Mouse (Mus musculus): ENCODE measurements around the gene Psd4.
A peak's percentile ranks its signal among the peaks of the same experiment; 100 is the strongest.

Psd4 gene

GRCm38 (mm10) chr2:24435699-24436098 is 68.3 kb downstream of the Psd4 start:
- no peak for DNase-seq (ENCODE audit: low read depth, low spot score)

DNA sequence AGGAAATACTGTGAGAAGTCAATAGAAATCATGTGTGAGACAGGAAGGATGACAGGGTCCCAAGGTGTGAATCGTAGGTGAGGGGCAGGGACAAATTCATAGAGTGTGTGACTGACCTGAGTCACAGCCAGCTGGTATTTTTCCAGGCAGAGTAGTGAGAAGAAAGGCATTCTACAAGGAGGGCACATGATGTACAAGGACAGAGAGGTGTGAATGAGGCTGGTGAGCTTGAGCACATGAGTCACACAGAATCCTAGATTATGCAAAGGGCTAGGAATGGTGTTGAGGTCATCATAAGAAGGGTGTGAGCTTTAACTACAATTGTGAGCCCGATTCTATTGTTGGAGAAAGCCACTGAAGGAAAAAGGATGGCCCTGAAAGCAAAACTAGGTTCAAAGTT is 72.7 kb downstream of the Psd4 start:
- DNase-seq (ENCODE audit: low read depth, low spot score) = no peak

DNA sequence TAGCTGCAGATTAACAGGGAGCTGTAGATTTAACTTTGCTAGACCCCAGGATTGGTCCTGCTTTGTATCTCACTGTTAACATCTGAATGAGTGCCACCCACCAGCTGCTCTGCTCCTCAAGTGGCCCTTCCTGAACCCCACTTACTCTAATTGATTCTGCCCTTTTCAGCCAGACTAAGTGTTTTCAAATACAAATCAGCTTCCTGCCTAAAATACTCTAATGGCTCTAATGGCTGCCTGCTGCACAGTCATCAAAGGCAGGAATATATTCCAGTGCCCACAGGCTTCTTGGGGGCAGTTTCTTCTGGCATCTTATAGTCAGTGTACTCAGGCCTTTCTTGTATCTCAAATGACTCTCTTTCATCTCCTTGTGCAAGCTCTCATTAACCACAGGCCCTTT is 74.5 kb downstream of the Psd4 start:
- no peak for DNase-seq (ENCODE audit: low read depth, low spot score)

DNA sequence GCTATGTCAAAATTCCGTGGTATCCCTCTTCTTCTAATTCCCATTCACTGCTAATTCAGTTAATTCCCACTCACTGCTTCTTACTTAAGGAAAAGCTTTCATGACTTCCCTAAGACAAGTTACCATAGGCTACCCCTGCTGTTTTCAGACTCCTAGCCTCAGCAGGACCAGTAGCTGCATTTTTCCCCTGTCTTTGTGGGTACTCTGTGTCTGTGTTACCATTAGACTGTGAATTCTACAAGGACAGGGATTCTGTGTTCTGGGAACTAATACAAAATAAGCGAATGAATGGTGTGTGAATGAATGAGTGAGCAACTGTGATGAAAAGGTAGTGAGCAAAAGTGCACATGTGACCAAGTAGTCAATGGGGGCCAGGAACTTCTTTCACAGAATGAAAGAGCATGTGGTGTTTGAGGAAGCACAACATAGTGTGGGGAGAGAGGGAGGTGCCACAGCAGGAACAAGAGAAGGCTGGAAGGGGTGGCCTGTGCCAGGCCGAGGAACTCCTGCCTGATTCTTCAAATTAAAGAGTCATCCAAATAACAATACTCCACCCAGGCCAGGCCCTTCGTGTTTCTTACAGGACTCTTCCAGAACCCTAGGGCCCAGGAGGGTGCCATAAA is 75.0 kb downstream of the Psd4 start:
- DNase-seq (ENCODE audit: low read depth, low spot score) = no peak

DNA sequence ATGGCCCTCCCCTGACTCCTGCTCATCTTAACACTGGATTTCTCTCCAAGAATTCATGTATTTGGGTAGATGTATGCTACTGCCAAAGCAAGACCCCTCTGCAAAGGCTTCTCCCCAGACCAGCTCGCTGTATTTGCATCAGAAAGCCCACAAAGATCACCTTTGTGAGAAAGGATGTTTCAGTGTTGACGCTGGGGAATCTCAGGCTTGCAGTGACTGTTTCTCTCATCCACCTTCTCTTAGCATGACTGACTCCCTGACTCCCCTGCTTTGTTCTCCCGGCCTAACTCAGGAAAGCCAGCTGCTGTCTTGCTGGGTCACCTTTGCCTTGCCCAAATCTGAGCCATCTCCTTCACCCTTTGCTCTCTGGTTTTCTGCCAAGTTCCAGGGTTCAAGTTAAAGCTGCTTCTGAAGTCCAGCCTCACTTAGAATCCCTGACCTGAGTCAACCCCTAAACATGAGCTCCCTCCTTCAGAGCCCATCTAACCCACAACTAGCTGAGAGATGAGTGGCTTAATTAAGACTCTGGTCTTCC is 75.9 kb downstream of the Psd4 start:
- no peak for DNase-seq (ENCODE audit: low read depth, low spot score)

DNA sequence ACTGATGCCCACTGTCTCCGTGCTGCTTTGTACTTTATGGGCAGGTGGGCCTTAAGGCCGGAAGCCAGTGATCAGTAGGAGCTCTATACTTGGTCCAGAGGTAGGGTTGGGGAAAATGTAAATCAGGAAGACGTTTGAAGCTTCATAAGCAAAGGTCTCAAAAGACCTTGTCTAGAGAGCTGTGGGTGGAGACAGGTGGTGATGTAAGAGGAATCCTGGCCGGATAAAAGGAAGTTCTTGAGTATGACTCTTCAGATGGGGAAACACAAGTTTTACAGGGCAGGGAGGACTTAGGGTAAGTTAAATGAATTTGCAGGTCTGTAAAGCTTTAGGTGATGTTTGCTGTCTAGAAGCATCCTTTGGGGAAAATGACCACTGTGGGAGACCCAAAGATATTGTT is 81.7 kb downstream of the Psd4 start:
- no peak for DNase-seq (ENCODE audit: low read depth, low spot score)

- DNase-seq (ENCODE audit: low read depth, low spot score) = no peak
These were observed 85.8 kb downstream of the Psd4 start for GRCm38 (mm10) chr2:24453206-24453605.

DNA sequence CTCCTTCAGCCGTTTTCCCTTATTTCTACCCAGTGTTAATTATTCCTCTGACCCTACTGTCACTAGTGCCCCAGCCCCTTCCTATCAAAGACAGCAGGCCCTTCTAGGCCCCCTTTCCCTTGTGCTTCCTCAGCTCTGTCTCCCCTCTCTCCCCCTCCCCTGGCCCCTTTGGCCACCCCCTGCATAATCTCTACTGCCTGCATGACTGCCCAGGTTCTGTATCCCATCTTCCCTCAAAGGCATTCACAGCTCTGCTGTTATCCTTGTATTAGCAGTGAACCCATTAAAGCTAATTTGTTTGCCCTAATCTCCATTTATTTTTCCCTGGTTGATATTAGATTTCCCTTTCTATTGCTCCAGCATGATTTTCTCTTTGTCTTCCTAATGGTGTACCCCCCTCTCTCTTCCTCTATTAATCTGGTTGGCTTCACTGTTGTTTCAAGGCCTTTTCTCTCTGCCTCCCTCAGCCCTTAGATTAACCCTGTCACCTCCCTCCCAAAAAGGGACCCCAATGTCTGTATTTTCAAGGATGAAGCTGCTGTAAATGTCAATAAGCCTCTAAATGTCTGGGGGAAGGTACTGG is 87.1 kb downstream of the Psd4 start:
- no peak for DNase-seq (ENCODE audit: low read depth, low spot score)

DNA sequence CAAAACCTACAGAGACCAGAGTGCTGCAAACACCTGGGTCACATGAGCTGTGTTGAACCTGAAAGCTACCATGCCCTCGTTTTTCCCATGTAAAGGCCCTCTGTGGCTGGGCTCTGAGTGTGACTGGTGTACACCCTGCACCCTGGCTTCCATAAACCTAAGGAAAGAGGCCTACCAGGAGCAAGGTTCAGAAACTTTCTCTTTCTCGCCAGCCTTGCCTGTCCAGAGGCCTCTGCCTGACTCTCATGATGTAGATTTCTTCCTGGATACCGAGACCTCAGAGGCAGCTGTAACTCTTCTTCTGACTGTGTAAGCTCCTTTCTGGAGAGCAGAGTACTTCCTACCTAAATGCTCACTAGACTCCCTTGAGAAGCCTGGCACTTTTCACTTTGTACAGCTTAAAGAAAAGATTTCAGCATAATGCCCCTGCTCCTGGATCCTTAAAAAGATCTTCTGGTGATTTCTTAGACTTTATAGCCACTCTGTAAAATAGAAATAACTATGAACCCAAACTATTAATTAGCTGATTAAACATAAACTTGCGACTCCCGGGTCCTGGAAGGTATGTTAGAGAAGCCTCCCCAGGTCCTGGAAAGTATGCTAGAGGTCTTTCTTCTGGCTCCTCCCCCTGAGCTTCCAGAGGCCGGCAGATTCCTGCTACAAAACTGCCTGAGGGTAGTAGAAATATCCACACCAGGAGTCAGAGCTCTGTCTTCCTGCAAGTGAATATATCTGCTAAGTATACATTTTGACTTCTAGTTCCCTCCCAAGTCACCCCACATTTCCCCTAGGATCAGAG is 87.9 kb downstream of the Psd4 start:
- DNase-seq (ENCODE audit: low read depth, low spot score) = no peak

GRCm38 (mm10) chr2:24456841-24457240 is 89.5 kb downstream of the Psd4 start:
- DNase-seq (ENCODE audit: low read depth, low spot score) = no peak

DNA sequence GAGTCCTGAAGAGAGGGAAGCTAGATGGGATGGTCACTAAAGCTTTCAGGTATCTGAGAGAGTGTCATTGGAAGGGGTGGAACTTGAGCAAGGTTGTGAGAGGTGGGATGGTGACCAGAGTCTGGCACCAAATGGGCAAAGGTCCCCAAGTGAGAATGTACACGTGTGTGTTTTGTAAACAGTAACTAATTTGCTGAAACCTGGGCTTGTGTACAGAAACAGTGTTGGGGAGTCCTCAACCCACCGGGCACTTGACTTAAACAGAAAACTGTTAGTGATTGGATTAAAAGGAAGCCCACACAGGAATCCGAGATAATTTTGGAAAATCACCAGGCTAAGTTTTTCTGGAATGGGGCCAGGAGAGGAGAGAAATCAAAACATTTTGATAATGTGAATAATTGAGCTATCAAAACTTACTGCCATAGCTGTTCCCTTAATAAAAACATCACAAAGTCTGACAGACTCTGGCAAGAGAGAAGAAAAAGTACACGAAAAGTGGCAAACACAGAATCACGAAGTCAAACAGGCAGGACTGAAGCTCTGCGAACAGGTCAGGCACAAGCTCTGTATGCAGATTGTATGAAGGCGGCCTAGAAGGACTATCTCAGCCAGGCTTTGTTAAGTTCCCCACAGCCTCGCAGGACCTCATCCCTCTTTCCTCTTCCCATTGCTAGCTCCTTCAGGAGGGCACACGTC is 92.9 kb downstream of the Psd4 start:
- no peak for DNase-seq (ENCODE audit: low read depth, low spot score)

- peak; percentile 14 for DNase-seq (ENCODE audit: low read depth, low spot score)
These were observed 93.4 kb downstream of the Psd4 start for GRCm38 (mm10) chr2:24460808-24461127.
